Mouse (Mus musculus): ENCODE data around the gene Sf3b3. TPM values are rescaled to one million over a fixed set of nuclear protein-coding genes. Genes with fewer than 3 reads are reported as not detected.
A peak's percentile ranks its signal among the peaks of the same experiment; 100 is the strongest.

Gene Sf3b3
- total and polyA plus RNA-seq, 3 experiments, result 167 to 224 (median 170) TPM

DNA sequence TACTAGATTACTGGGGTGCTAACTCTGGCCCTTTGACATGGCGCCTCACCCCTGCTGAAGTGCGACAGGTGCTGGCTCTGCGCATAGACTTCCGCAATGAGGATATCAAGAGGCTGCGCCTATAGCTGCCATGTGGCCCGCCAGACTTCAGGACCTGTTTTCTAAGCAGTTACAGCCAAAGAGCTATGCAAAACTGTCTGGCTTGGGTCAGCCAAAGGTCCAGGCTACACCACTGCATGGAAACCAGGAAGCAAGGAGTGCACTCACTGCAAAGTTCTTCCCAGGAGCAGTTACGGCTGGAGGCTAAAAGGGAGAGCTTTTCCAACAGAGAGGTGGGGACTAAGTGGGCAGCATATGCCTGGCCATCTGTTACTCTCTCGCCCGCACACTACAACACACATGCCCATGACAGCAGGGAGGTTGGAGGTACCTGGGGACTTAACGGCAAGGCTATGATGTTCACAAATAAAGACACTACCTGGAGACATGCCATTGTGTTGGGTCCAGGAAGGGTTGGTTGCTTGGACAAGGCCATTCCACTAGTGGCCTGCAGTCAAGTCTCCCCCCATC lies 35.2 kb upstream of the Sf3b3 start:
- Histone ChIP-seq H3K9me3 (replicated peaks; ENCODE audit: insufficient read depth, low read length) (no peaks in the 10 kb centered on the region), H3K36me3 (ENCODE audit: control insufficient read depth in 1 of 2, insufficient read depth in 2 of 2, low read length in 2 of 2) (peaks cover 6 to 16% of the 10 kb centered on the region in 2 experiments; a peak in 3 of 4 replicates), H3K4me1 (ENCODE audit: control insufficient read depth in 1 of 2, insufficient read depth in 2 of 2, low read length in 2 of 2) (peaks cover 5 to 11% of the 10 kb centered on the region in 2 experiments), H3K27me3 (ENCODE audit: control insufficient read depth in 1 of 2, insufficient read depth in 2 of 2, low read length in 2 of 2) (no peaks in the 10 kb centered on the region), H3K79me2 (ENCODE audit: control insufficient read depth, insufficient read depth, low read length, poor library complexity) (no peaks in the 10 kb centered on the region), H3K27ac (ENCODE audit: control insufficient read depth, low read depth, low read length) (no peak overlapping the region), H3K4me3 (ENCODE audit: control insufficient read depth in 1 of 2, insufficient read depth in 1 of 2, low read depth in 2 of 2, low read length in 2 of 2) (no peak overlapping the region), H3K9ac (ENCODE audit: control insufficient read depth, low read depth, low read length, poor library complexity, severe bottlenecking) (no peak overlapping the region)
- DNase-seq (ENCODE audit: low read depth, low spot score), result no peak
- TF ChIP-seq RCOR1 (IDR thresholded peaks at IDR 0.05; ENCODE audit: low read depth, low read length), result no peak
- TF ChIP-seq SIN3A (IDR thresholded peaks at IDR 0.05; ENCODE audit: low read length), result no peak
- no peak for TF ChIP-seq CTCF (IDR thresholded peaks at IDR 0.05 in 2 of 3, conservative IDR thresholded peaks at IDR 0.05 in 1 of 3; ENCODE audit: control insufficient read depth in 1 of 3, insufficient read depth in 1 of 3, low read depth in 2 of 3, low read length in 3 of 3, poor library complexity in 1 of 3, severe bottlenecking in 1 of 3)
- no peak for TF ChIP-seq MYB (IDR thresholded peaks at IDR 0.05; ENCODE audit: low read depth, low read length)
- no peak for TF ChIP-seq ETS1 (IDR thresholded peaks at IDR 0.05; ENCODE audit: low read depth, low read length)
- TF ChIP-seq ZC3H11A (IDR thresholded peaks at IDR 0.05; ENCODE audit: low read depth, low read length), result no peak
- no peak for TF ChIP-seq MAX (IDR thresholded peaks at IDR 0.05; ENCODE audit: low read length)
- TF ChIP-seq TAL1 (IDR thresholded peaks at IDR 0.05; ENCODE audit: low read length), result no peak
- no peak for TF ChIP-seq USF1 (IDR thresholded peaks at IDR 0.05; ENCODE audit: low read depth, low read length)
- TF ChIP-seq GABPA (IDR thresholded peaks at IDR 0.05; ENCODE audit: low read depth, low read length), result no peak
- TF ChIP-seq BHLHE40 (IDR thresholded peaks at IDR 0.05; ENCODE audit: borderline replicate concordance, low read depth, low read length), result no peak
- TF ChIP-seq EP300 (IDR thresholded peaks at IDR 0.05; ENCODE audit: low read depth in 1 of 2, low read length in 2 of 2), result no peak
- TF ChIP-seq ZNF384 (IDR thresholded peaks at IDR 0.05; ENCODE audit: low read depth, low read length), result no peak
- no peak for TF ChIP-seq UBTF (IDR thresholded peaks at IDR 0.05; ENCODE audit: borderline replicate concordance, insufficient read depth, low read depth, low read length)
- no peak for TF ChIP-seq ZKSCAN1 (IDR thresholded peaks at IDR 0.05; ENCODE audit: low read depth, low read length)
- no peak for TF ChIP-seq KAT2A (conservative IDR thresholded peaks at IDR 0.05; ENCODE audit: low read depth, low read length)
- TF ChIP-seq NELFE (IDR thresholded peaks at IDR 0.05; ENCODE audit: low read depth, low read length), result no peak
- no peak for TF ChIP-seq CHD2 (IDR thresholded peaks at IDR 0.05; ENCODE audit: low read length)
- no peak for TF ChIP-seq MAZ (IDR thresholded peaks at IDR 0.05; ENCODE audit: low read depth, low read length)

DNA sequence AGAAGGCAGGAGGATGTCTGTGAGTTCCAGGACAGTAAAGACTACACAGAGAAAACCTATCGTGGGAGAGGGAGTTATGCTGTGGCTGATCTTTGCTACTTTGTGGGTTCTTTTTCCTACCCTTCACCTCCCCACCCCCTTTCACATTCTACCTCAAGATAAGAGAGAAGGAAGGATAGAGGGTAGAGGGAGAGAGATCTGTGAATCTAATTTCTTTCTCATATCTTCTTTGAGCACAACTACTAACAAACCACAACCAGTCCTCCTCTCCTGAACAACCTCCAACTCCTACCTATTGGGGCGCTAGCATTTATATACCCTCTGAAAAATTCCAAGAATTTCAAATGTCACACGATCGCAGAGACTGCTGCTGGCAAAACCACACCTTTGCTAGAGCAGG lies 31.3 kb upstream of the Sf3b3 start:
- H3K27me3 ChIP-seq (ENCODE audit: control insufficient read depth in 1 of 2, insufficient read depth in 2 of 2, low read length in 2 of 2), result no peaks in the 10 kb centered on the region
- H3K79me2 ChIP-seq (ENCODE audit: control insufficient read depth, insufficient read depth, low read length, poor library complexity), result no peaks in the 10 kb centered on the region
- peak overlapping the region; percentile 69 for H3K27ac ChIP-seq (ENCODE audit: control insufficient read depth, low read depth, low read length)
- H3K9me3 ChIP-seq (replicated peaks; ENCODE audit: insufficient read depth, low read length), result no peaks in the 10 kb centered on the region
- peak overlapping the region; percentile 39 for H3K9ac ChIP-seq (ENCODE audit: control insufficient read depth, low read depth, low read length, poor library complexity, severe bottlenecking)
- peak; percentile 72 for DNase-seq (ENCODE audit: low read depth, low spot score)
- H3K4me1 ChIP-seq (ENCODE audit: control insufficient read depth in 1 of 2, insufficient read depth in 2 of 2, low read length in 2 of 2), result peaks cover 7 to 14% of the 10 kb centered on the region in 2 experiments
- H3K36me3 ChIP-seq (ENCODE audit: control insufficient read depth in 1 of 2, insufficient read depth in 2 of 2, low read length in 2 of 2), result peaks cover 8 to 23% of the 10 kb centered on the region in 2 experiments
- H3K4me3 ChIP-seq (ENCODE audit: control insufficient read depth in 1 of 2, insufficient read depth in 1 of 2, low read depth in 2 of 2, low read length in 2 of 2), result no peak overlapping the region
- TF ChIP-seq ELF1 (IDR thresholded peaks at IDR 0.05; ENCODE audit: low read depth, low read length) (no peak), RAD21 (IDR thresholded peaks at IDR 0.05; ENCODE audit: low read depth, low read length) (no peak; the same call in none of the 2 replicates), EP300 (IDR thresholded peaks at IDR 0.05; ENCODE audit: low read depth in 1 of 2, low read length in 2 of 2) (peak; percentile 82 to 85), GATA1 (IDR thresholded peaks at IDR 0.05; ENCODE audit: low read depth, low read length) (peak; percentile 81), MAFK (IDR thresholded peaks at IDR 0.05; ENCODE audit: borderline replicate concordance, low read depth, low read length) (no peak), MAX (IDR thresholded peaks at IDR 0.05; ENCODE audit: low read length) (no peak), USF1 (IDR thresholded peaks at IDR 0.05; ENCODE audit: low read depth, low read length) (no peak), MXI1 (IDR thresholded peaks at IDR 0.05; ENCODE audit: low read depth, low read length) (peak; percentile 36; the same call in 1 of the 2 replicates), SIN3A (IDR thresholded peaks at IDR 0.05; ENCODE audit: low read length) (peak; percentile 69), TAL1 (IDR thresholded peaks at IDR 0.05; ENCODE audit: low read length) (peak; percentile 47), ETS1 (IDR thresholded peaks at IDR 0.05; ENCODE audit: low read depth, low read length) (peak; percentile 71), CHD2 (IDR thresholded peaks at IDR 0.05; ENCODE audit: low read length) (peak; percentile 41), RCOR1 (IDR thresholded peaks at IDR 0.05; ENCODE audit: low read depth, low read length) (peak; percentile 90), TCF12 (IDR thresholded peaks at IDR 0.05; ENCODE audit: low read depth, low read length) (peak; percentile 85), ZNF384 (IDR thresholded peaks at IDR 0.05; ENCODE audit: low read depth, low read length) (no peak), BHLHE40 (IDR thresholded peaks at IDR 0.05; ENCODE audit: borderline replicate concordance, low read depth, low read length) (no peak), SMC3 (IDR thresholded peaks at IDR 0.05; ENCODE audit: low read depth, low read length) (no peak; the same call in 1 of the 2 replicates), CTCF (IDR thresholded peaks at IDR 0.05 in 2 of 3, conservative IDR thresholded peaks at IDR 0.05 in 1 of 3; ENCODE audit: control insufficient read depth in 1 of 3, insufficient read depth in 1 of 3, low read depth in 2 of 3, low read length in 3 of 3, poor library complexity in 1 of 3, severe bottlenecking in 1 of 3) (peak in 1 of 3 experiments; percentile 40; a peak in 2 of 6 replicates)
